Mouse (Mus musculus) common myeloid progenitor, adult 5-6 weeks (primary cell): ENCODE results near the gene Plxna2. TPM values are rescaled to one million over a fixed set of nuclear protein-coding genes. Genes with fewer than 3 reads are reported as not detected.
A peak's percentile ranks its signal among the peaks of the same experiment; 100 is the strongest.

Experiments used
- ATAC-seq: replicated peaks from 2 replicates; pipeline ENCODE4 v1.8.0; 2016; ENCODE audit warnings: low read depth, mild to moderate bottlenecking, moderate TSS enrichment, inconsistent platforms; ENCODE audit not compliant: poor library complexity, severe bottlenecking
- total RNA-seq: library from RNA; stranded (forward); fragments of 200-1000, 187-1606 nt; gene quantifications from 2 replicates; pipeline ENCODE4 v1.2.3, GENCODE M21; 2017

The Plxna2 gene
- total RNA-seq, result 0.23 and 3.1 TPM in 2 replicates

DNA sequence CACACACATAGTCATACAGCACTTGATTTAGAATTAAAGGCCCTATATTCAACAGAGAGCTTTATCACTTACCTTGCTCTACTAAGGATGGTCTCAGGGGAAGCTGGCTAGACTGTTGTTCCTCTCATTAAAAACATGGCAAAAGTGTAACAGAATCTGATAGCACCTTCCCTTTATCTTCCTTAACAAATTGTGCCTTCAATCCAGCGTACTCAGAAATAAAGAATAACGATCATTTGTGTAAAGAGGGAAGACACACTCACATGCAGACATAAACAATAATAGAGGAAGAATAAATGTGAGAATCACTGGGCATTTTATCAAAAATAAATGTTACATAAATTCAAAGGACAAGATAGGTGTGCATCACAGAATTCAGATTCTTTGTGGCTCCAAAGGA lies at the start of gene Plxna2:
Plxna2 (plus strand) TSS at position 301 of the 400 bp plus-strand sequence.
- ATAC-seq, result no peak

DNA sequence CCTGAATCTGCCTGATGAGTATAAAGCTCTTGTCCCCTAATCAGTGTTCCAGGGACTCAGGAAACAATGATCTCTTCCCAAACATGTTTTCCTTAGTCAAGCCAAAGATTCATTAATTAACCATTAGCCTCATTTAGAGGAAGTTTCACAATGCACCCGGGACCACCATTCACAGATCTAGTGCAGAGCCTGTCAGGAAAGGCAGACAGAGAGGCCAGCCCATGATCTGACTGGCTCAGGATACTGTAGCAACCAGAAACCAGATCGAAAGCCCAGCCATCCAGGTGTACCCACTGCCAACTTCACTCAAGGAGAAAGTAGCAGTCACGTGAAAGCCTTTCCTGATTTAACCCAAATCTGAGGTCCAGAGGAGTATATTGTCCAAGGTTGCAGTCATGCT lies 44.1 kb upstream of the Plxna2 start:
- no peak for ATAC-seq

GRCm38 (mm10) chr1:194578270-194578669 lies 39.7 kb upstream of the Plxna2 start:
- no peak for ATAC-seq

- no peak for ATAC-seq
Observed at GRCm38 (mm10) chr1:194580539-194580938, 37.5 kb upstream of the Plxna2 start.

DNA sequence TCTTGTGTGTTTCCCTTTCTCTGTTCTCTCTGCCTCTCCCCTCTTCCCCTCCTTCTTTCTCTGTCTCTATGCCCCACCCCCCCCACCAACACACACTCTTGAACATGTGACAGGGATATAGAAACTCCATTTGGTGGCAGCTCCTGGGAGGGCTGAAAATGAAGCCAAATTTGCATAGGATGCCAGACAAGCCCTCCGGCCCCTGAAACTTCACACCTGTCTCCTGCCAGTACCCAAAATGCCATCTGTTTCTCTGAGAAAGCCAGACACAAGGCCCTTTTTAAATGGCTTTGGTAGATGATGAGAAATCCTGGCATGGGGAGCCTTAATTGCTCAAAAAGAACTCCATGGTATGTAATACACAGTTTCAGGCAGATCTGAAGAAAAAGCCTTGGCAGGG lies 31.3 kb upstream of the Plxna2 start:
- ATAC-seq, result no peak

DNA sequence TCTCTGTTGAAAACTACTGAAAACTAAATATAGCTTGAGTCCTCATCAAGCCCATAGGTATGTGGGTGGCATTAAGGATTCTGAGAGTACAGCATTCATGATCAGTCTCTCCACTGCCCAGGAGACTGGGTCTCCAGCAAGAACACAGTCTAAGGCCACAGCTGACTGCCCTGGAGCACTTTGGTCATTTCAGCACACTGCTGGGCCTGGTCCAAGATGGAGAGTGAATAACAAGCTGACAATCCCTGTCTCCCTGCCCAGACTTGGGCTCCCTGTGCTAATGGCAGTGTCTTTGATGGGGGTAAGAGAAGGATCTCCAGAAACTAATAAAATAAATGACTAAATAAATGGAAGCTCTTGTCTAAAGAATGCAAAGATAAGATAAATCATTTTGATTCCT lies 30.5 kb upstream of the Plxna2 start:
- ATAC-seq, result no peak

DNA sequence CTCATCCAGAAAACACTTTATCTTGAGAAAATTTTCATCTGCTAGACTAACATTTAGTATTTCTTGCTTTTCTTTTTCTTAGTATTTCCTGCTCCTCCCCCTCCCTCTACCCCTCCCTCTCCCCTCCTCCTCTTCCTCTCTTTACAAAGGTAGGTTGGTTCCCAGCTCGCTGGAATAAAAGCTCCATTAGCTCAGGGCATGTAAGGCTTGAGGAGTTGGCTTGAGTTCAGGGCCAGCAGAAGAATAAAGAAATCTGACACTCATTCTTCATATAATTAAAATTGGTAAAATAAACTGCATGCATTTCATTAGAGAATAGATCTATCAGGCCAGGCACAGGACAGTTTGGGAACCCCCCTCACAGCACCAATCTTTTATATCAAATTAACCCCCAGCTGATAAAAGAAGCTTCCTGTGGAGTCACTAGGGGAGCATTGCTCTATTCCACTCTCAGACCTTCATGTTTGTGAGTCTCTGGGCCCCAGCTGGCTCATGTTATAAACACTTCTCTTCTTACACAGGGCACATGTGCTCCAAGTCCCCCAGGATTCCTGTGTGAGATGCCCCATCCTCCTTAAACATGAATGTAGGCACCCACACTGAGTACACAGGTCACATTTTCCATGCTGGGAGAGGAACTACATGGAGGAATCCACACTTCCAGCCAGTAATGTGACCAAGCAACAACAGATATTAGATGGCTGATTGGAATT lies 29.9 kb upstream of the Plxna2 start:
- ATAC-seq, result no peak

DNA sequence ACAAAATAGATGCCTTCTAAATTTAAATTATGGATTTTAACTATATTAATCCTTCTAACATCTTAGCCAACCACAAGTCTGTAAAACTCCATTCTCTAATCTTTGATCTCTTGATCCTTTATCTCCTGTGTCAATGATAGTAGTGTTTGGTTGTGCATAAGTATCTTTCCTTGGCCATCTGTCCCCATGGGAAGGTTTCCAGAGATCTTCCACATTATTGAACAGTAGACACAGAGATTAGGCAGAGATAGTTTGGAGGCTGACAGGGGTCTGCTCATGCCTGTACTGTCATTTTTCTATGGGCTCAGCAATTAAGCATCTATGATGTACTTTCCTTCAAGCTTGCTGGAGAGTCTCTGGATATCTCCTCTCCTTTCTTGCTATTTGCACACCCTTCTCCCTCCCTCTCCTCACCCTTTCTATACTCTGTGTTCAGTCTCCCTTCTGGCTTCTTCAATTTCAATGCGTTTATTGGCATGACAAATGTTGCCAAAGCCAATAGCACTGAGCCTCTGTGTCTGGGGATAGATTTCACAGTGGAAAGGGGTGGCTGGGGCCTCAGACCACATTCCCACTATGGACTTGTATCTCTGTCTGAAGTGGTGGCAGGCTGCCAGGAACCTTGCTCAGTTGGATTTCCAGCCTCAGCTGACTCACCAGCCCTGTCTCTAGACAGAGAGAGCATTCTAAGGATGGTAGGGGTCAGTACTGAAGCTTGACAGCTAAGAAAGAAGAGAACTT lies 29.1 kb upstream of the Plxna2 start:
- no peak for ATAC-seq

DNA sequence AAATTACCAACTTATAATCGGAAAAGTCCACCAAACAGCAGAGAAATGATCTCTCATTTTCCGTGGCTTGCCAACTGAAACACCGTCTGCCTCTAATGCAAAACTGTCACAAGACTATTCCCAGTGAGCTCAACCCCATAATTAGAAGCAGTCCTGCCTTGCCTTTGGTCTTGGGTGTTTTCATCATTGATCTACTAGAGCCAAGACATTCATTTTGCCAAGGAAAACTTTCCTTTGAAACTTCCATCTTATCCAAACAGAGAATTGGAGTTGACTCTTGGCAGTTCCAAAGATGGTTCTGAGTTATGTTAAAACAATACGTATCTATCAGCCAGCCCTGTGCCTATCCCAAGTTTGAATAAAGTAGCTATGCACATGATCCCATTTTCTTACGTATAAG lies 24.9 kb upstream of the Plxna2 start:
- no peak for ATAC-seq

DNA sequence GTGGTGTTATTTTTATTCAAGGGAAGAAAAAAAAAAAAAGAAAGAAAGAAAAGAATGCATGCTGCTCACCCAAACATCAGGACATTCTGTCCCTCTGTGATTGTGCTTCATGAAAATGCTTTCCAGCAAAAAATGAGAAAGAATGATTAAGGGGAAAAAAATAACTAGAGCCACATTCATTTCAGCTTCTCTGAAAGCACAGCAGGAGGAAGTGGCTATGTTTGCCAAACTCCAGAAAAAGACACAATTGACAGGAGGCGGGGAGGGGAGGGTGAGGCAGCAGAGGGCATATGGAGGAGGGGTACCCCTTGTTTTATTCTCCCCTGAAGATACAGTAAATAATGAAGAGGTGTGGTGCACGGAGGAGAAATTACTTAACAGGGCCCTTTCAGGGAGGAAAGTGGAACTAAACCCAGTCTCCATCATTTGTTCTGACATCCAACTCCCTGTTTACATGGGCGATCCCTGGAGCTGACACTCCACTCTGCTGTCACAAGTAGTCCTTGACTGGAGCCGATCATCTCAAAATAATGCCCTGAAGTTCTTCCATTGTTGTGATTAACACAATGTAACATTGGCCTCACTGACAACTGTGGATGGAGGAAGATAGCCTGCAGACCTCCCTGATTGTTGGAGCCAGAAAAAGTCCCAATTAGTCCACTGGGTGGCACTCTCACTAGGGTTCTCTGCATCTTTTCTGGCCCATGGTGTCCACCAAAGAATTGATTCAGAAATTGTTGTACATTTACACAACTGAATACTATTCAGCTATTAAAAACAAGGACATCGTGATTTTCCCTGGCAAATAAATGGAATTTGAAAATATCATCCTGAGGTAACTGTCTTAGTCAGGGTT lies 10.4 kb upstream of the Plxna2 start:
- ATAC-seq, result no peak

GRCm38 (mm10) chr1:194610516-194610915 lies 7.5 kb upstream of the Plxna2 start:
- ATAC-seq, result no peak

DNA sequence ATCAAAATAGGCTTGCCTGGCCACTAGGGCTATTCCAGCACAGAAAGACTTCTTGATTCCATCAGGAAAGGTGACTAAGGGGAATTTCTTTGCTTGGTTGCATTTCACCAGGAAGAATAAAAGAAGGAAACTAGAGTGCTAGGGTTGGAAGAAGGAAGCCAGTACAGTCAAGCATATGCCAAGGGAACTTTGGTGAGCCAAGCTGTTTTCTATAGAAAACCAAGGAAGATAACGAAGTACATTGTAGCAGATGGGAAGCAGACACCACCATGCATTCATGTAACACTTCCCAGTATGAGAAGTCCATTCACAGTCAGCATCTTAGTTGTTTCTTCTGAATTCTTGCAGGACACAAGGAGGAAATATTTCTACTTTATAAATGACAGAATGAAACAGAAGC lies 5.4 kb upstream of the Plxna2 start:
- no peak for ATAC-seq

GRCm38 (mm10) chr1:194613271-194613834 lies 4.7 kb upstream of the Plxna2 start:
- ATAC-seq, result no peak

DNA sequence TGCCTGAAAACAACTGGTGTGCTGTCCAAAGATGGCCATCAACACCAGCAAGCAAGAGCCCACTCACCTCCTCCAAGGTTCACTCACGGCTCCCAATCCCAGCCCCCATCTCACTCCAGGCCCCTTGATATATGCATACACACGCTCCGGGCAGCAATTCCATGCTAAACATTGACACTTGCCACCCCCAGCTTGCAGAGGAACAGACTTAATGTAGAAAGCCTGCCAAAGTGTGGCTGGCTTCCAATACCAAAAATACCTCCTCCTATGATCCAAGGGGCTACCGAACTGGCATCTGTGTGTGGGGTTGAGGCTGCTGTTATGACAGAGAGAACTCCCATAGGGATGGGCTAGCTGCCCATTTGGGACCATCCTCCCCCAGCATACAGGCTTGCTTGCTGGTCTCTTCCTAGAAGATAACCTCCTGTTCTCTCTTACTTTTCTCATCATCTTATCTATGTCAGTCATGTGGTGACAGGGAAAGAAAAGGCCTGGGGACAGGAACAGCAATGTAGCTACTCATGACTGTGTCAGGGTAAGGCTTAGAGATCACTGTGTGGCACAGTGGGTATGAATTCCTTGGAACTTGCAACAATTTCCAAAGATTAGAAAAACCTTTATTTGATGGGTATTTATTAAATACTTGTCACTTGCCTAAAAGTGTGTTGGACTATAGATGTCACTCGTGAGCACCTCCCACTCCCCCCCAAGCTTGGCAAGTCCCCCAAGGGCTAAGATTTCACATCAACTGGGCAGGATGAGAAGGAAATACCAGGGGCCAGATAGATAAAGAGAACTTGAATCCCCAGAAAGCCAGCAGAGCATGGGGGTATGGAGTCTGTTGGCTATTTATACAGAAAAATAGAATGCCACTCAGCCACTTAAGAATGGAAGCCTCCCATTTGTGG lies 3.8 kb upstream of the Plxna2 start:
- no peak for ATAC-seq

- no peak for ATAC-seq
Observed at GRCm38 (mm10) chr1:194616136-194616535, 1.9 kb upstream of the Plxna2 start.

DNA sequence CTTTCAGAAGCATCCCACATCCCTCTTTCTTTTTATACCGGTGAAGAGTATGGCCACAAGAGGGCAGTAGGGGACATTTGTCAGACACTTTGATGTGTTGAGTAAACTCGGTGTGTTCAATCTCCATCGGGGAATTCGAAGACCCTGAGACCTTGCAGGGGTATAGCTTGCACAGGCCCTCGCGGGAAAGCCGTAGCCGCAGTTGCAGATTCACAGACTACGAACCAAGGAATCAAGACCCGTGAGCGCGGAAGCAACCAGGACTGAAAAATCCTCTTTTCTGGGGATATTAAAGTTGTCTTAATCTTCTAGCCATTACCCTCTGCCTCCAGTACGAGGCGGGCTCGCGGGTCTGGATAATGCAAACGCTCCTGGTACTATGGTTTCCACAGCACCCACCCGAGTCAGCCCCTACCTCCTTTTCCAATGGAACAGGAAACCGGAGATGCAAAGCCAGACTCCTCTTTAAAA lies 858 bp downstream of the Plxna2 start:
- peak; percentile 59; the same call in 1 of the 2 replicates for ATAC-seq

DNA sequence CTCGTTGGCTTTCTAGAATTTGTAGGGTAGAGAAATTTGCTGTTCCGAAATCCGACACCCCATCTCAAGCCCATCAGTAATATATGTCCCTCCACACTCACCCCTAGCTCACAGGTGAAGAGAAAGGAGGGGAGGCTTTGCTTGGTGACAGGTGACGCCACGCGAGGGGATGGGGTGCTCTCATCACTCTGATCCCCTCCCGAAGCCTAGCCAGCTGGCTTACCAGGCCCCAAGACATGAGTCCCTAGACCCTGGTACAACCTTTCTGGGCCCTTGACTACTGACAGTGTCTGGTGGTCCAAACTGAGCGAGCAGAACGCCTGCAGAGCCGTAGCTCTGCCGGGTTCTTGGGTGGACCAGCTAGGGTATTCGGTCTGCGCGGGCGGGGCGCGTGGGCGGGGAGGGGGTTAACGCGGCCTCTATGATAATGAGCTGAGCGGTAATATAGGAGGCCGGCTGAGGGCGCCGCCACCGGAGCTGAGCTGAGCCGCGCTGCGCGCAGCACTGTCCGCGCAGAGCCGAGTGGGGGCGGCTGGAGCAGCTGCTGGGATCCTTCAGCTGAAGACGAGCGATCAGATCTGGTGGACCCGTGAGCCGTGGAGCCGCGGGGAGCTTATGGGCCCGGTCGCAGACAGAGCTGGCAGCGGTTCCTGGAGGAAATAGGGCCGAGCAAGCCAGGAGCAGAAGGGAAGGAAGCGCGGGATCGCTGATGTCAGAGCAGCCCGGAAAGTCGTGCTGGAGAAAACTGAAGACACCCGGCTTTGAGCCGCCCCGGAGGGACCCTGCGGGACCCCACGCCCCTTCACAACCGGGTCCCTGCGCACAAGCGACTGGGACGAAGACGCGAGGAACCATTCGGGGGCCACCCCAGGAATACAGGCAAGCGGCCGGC lies 1.6 kb downstream of the Plxna2 start:
- ATAC-seq, result peak; percentile 77

GRCm38 (mm10) chr1:194620245-194620991 lies 2.4 kb downstream of the Plxna2 start:
- peak; percentile 16; the same call in 1 of the 2 replicates for ATAC-seq
